Mouse (Mus musculus) olfactory bulb, adult 2 months (tissue): ENCODE results near the gene Zhx3. TPM values are rescaled to one million over a fixed set of nuclear protein-coding genes. Genes with fewer than 3 reads are reported as not detected.

Experiments
- H3K27ac ChIP-seq: fragments of 200-500 bp; 2 replicates; pipeline ENCODE4 v1.5.1; 2012; ENCODE audit warnings: low read depth, low read length; ENCODE audit not compliant: insufficient read depth
- H3K4me1 ChIP-seq: fragments of 200-500 bp; 2 replicates; pipeline ENCODE4 v1.6.1; 2012; ENCODE audit warnings: low read length; ENCODE audit not compliant: control insufficient read depth, insufficient read depth
- H3K4me3 ChIP-seq: fragments of 200-500 bp; 2 replicates; pipeline ENCODE4 v1.5.1; 2012; ENCODE audit warnings: mild to moderate bottlenecking, low read depth, low read length, moderate library complexity; ENCODE audit not compliant: insufficient read depth
- CTCF ChIP-seq: fragments of 200-500 bp; IDR thresholded peaks from 2 replicates; pipeline ENCODE4 v1.5.1; 2012; ENCODE audit warnings: low read depth, mild to moderate bottlenecking, low read length, moderate library complexity; ENCODE audit not compliant: insufficient read depth
- POLR2A ChIP-seq: fragments of 200-500 bp; IDR thresholded peaks from 2 replicates; pipeline ENCODE4 v1.6.1; 2012; ENCODE audit warnings: mild to moderate bottlenecking, low read depth, low read length, moderate library complexity; ENCODE audit not compliant: insufficient read depth
- WGBS: fragments of 180-500 bp; shearing (Covaris S2); methylation state at CpG from one replicate; pipeline ENCODE4 v1.1.7; 2018; 5-methylcytosine and 5-hydroxymethylcytosine counted together
- polyA plus RNA-seq: library from polyadenylated mRNA; stranded (reverse); fragments of >200 nt; gene quantifications from 2 replicates; pipeline ENCODE4 v1.2.4, GENCODE M21; 2012; ENCODE audit warnings: low replicate concordance; ENCODE audit not compliant: missing spikeins, insufficient read depth, insufficient read length

Zhx3 gene
- polyA plus RNA-seq, 1 experiment, result not detected

DNA sequence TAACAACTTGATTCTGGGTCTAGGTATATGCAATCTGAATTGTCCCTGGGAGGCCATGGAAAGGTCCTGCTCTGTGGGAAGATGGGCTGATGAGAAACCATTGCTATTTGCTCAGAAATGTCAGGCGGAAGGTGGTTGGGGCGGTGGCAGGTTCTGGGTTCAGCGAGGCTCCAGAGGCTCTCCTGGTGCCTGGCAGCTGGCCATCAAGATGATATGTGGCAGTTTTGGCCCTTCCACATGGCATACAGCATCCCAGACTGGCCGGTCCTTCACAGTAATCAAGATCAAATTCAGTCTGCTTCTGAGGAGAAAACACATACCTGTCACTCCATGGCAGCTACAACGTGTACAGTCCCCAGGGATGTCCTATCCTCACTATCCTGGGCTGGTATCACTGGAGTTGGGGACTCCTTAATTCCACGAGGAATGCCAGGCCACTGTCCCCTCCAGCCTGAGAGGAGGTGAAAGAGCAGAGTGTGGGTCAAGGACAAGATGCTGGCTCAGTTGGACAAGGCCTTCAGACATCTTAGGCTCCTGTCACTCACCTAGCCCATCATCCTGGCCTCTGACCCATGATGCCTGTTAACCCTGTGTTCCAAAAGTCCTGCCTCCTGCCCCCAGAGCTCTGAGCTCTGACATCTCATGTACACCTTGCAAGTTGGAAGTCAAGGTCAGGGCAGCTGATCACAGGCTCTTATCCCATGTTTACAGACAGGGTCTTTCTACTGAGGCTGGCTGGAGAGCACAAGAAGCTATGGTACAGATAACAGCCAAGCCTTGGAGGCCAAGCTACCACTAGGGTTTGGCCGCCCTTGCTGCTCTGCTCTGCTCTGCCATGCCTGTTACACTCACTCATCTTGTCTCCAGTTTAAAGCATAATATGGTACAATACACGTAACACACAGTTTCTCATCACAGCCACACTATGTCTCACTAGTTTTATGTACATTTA is 101.2 kb downstream of the Zhx3 start:
- H3K4me3 ChIP-seq, result no peak overlapping the region
- H3K4me1 ChIP-seq, result no peaks in the 10 kb centered on the region
- 93% methylated on average over 8 of the region's 8 CpGs for WGBS
- TF ChIP-seq POLR2A (no peak), CTCF (no peak)
- no peak overlapping the region for H3K27ac ChIP-seq

DNA sequence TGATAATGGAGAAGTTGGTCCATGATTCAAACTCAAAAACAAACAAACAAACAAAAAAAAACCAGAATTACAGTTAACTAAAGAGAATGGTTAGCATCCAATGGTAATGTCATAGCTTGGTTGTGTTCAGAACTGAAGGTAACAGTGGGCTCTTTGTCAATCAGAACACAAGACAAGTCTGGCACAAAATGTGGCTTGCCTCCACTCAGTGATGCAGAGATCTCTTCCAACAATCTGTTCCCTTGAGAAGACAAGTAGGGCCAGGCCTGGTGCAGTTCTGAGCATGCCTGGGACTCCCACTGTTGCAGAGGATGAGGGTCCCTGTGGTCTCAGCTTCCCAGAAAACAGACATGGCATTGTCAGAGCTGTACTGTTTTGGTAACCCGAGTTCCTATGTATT is 101.9 kb downstream of the Zhx3 start:
- no peak overlapping the region for H3K27ac ChIP-seq
- H3K4me3 ChIP-seq, result no peak overlapping the region
- H3K4me1 ChIP-seq, result peaks cover 4% of the 10 kb centered on the region; the same call in 1 of the 2 replicates
- 78% methylated on average over 1 of the region's 1 CpGs for WGBS
- TF ChIP-seq CTCF, result no peak
- no peak for TF ChIP-seq POLR2A

DNA sequence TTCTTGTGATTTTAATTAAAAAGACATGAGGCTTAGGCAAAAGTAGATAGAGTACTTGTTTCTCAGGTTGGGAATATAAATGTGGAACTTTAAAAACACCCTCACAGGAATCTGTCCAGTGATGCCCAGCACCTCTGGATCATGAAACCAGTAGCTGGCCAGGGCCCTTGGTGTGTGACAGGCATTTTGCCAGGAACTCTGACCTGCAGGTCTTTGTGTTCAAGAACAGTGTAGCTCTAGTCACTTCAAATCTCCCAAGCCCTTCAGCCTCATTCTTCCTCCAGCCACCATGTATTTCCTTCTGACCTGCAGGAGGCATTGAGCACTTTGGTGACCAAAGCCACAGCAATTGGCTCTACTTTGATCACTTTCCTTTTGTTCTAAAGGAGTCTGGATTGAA is 102.4 kb downstream of the Zhx3 start:
- no peak overlapping the region for H3K4me3 ChIP-seq
- H3K4me1 ChIP-seq, result peaks cover 5% of the 10 kb centered on the region; the same call in 1 of the 2 replicates
- no peak overlapping the region for H3K27ac ChIP-seq
- TF ChIP-seq CTCF (no peak), POLR2A (no peak)

DNA sequence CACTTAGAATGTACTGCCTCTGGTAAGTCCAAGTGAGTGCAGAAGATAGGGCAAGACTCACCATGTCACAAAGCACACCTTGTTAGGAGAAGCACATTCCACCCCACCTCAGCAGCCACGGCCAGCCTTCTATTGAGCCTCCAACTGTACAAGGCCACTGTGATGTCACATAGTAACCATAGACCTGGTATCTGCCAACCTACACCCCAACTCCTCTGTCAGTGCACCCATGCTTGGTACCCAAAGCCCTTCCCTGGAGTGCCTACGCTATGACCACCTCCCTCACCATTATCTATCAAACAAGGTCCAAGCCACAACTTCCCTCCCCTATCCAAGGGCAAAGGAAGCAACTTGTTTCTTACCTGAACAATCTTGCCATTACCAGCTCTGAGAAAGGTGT is 103.8 kb downstream of the Zhx3 start:
- TF ChIP-seq POLR2A (no peak), CTCF (no peak)
- Histone ChIP-seq H3K4me3 (no peak overlapping the region), H3K4me1 (peaks cover 5% of the 10 kb centered on the region; the same call in 1 of the 2 replicates), H3K27ac (no peak overlapping the region)
- WGBS, result 95% methylated on average over 2 of the region's 2 CpGs

DNA sequence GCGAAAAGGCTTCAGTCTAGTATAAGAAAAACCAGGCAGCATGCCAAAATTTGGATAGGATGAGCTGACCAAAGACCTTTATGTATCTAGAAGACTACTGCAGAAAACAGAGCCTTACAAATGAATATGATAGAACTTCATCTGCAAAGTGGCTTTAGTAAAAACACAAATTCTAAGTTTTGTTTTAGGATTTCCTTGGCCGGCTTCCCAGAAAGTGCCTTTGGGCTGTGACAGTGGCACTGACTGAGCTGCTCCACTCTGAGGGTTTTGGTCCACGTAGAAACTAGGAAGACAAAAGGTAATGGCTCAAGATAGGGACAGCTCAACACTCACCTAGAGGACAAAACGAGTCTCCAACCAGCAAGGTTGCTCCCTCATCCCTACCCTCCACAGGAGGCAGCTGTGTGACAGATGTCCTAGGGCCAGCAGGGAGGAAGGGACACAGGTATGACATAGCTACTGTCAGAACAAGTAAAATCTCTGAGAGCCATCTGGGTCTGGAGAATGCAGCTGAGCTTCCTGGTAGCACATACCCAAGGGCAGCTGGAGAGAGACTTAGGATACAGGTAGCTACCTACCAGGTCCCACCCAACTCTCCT is 104.6 kb downstream of the Zhx3 start:
- no peak for TF ChIP-seq CTCF
- no peak for TF ChIP-seq POLR2A
- peaks cover 5% of the 10 kb centered on the region; the same call in 1 of the 2 replicates for H3K4me1 ChIP-seq
- no peak overlapping the region for H3K27ac ChIP-seq
- 60% methylated on average over 4 of the region's 4 CpGs for WGBS
- no peak overlapping the region for H3K4me3 ChIP-seq

DNA sequence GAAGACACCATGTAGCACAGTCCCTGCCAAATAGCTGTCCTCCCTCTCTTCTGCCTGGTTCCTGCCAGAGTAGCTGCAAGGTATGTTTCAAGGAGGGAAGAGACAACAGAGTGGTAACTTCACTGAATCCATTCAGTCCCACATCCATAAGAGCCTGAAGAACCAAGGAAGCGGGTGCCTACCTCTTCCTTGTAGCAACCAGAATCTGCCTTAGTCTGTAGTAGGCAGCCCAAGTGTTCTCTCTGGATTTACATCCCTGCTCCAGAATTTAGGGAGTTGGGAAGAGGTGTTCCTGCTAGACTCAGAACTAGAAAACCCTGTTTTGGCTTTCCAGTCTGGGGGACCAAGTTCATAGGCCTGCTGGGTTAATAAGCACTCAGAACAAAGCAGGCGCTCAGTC is 105.6 kb downstream of the Zhx3 start:
- Histone ChIP-seq H3K4me1 (peaks cover 5% of the 10 kb centered on the region; the same call in 1 of the 2 replicates), H3K4me3 (no peak overlapping the region), H3K27ac (0 out of 2 replicates have a peak overlapping the region, but pooled peaks have one; percentile 8)
- WGBS, result 85% methylated on average over 2 of the region's 2 CpGs
- TF ChIP-seq POLR2A (no peak), CTCF (no peak)

DNA sequence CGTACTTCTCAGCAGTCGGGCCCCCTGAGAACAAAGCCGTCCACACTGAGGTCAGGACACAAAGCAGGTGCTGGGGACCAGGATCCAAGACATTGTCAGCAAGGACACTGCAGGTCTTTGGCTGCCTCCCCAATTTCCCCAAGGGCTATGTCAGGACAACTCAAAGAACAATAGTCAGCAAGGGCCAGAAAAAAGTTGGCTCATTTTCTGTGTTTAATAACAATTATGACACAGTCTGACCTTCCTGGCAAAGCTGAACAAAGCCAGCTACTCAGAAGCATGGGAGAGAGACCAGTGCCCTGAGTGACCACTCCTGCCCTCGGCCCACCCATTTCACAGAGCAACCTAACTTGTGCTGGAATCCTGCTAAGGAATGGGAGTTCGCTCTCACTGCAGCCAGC is 106.4 kb downstream of the Zhx3 start:
- WGBS, result 50% methylated on average over 5 of the region's 5 CpGs
- Histone ChIP-seq H3K4me3 (no peak overlapping the region), H3K27ac (peak overlapping the region; percentile 12; the same call in 1 of the 2 replicates), H3K4me1 (peaks cover 5% of the 10 kb centered on the region; the same call in 1 of the 2 replicates)
- no peak for TF ChIP-seq POLR2A
- TF ChIP-seq CTCF, result no peak

DNA sequence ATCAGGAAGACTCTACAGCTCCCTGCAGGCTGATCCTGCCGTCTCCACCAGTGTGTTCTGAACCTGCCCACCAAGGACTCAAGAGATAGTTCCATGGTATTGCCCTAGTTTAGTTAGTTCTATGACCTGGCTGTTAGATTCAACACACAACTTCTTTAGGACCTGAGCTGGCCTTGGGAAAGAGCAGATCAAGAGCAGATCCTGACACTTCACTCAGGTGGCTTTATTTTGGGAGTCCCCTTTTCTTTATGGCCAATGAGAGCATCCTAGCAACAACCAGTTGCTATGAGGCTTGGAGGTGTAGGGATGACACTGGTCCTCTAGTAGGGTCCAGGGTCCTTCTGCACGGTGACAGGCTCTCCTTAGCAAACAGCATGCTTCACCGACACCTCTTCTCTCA is 107.7 kb downstream of the Zhx3 start:
- no peak for TF ChIP-seq CTCF
- TF ChIP-seq POLR2A, result no peak
- Histone ChIP-seq H3K4me1 (peaks cover 5% of the 10 kb centered on the region; the same call in 1 of the 2 replicates), H3K4me3 (no peak overlapping the region), H3K27ac (no peak overlapping the region)
- 82% methylated on average over 3 of the region's 3 CpGs for WGBS

DNA sequence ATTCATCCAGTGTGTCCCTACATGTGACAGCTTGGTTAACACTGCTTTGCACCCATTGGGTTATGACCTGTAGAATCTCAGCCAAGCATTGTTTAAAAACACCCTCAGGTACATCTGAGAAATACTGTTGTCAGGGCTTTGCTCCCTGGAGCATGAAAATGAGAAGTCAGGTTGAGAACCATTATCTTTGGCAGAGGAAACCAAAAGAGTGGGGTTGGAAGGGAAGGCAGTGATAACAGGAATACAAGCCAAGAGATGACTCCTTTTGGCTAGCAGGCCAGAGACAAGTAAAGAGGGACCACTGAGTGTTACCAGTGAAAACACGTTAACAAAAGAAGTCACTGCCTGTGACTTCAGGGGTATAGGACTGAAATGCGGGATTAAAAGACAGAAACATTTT is 108.4 kb downstream of the Zhx3 start:
- H3K27ac ChIP-seq, result no peak overlapping the region
- no peak for TF ChIP-seq POLR2A
- TF ChIP-seq CTCF, result no peak
- peaks cover 5% of the 10 kb centered on the region; the same call in 1 of the 2 replicates for H3K4me1 ChIP-seq
- 78% methylated on average over 2 of the region's 2 CpGs for WGBS
- no peak overlapping the region for H3K4me3 ChIP-seq
